Mouse (Mus musculus) G1E (cell line): Measurements from ENCODE around the gene Schip1.

ENCODE experiments used
- CTCF ChIP-seq: IDR thresholded peaks from 2 replicates; pipeline ENCODE4 v1.5.1; 2012; ENCODE audit warnings: low read depth, low read length, inconsistent platforms, mixed read lengths
- GATA1 ChIP-seq: IDR thresholded peaks from 2 replicates; pipeline ENCODE4 v1.6.1; 2012; ENCODE audit warnings: borderline replicate concordance, low read length, inconsistent platforms, mixed read lengths
- GATA2 ChIP-seq: IDR thresholded peaks from 2 replicates; pipeline ENCODE4 v1.6.1; 2012; ENCODE audit warnings: low read depth, low read length, inconsistent platforms, borderline replicate concordance
- POLR2AphosphoS5 ChIP-seq: IDR thresholded peaks from 2 replicates; pipeline ENCODE4 v1.6.1; 2012; ENCODE audit warnings: low read depth, low read length, inconsistent platforms; ENCODE audit not compliant: insufficient replicate concordance
- TAL1 ChIP-seq: conservative IDR thresholded peaks from 2 replicates; pipeline ENCODE4 v1.6.1; 2012; ENCODE audit warnings: low read depth, low read length, inconsistent platforms, mixed read lengths

DNA sequence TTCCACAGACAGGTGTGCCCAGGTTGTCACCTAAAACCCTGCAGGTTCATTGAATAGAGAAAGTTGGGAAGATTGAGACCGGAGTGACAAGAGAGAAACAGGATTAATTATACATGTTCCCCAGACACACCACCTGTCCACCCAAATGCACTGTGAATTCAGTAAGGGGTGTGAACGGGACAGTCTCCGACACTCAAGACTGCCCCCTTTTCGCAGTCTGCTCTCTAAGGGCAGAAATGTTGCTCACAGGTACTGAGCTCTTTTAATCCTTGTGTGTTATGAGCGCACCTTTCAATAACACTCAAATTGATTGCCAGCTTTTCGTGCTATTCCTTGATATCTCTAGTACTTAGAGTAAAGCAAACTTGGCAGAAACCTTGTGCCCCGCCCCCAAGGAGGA is 288.4 kb downstream of the Schip1 start:
- TF ChIP-seq GATA1 (no peak), CTCF (no peak), TAL1 (no peak), GATA2 (no peak), POLR2AphosphoS5 (no peak)
